22 mouse cellular contexts compared by ENCODE assay signal in the genomic region with DNA sequence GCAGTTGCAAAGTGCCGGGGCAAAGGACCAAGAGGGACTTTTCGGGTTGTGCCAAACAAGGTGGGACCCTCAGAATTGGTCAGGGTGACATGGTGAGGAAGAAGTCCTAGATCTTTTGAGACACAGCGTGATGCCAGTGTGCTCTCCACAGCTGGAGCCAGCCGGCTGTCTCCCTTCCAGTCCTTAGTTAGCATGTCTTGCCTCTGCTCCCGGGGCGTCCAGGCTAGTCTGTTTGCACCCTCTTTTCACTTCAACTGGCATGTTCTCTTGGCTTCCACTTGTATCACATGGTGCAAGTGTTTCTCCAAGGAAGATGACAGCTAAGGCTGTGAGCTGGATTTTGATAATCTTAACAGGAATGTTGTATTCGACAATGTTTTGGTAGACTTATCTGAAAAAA.
A peak's percentile ranks its signal among the peaks of the same experiment; 100 is the strongest.
DNase-seq lines count a peak whose midpoint lies in the region; ATAC-seq and TF ChIP-seq lines count a peak whose summit lies in the region.
"Had no signal": no experiment of that assay in that cellular context is flagged by ENCODE, and none has a peak within 500 bp of the region (broad histone marks: within the 10 kb centered on the region; RNA-seq: fewer than 3 reads in every experiment).

No protein-coding gene starts in this region.

- no peaks in the 10 kb centered on the region for H3K9me3 ChIP-seq in forebrain, postnatal 0 days (ENCODE audit: low read length)
- no peaks in the 10 kb centered on the region for H3K9me3 ChIP-seq in forebrain, embryonic 14.5 days (replicated peaks; ENCODE audit: control insufficient read depth, low read length)
- H3K9me3 ChIP-seq in heart, embryonic 11.5 days (replicated peaks; ENCODE audit: control insufficient read depth, low read length) = no peaks in the 10 kb centered on the region
- H3K9me3 ChIP-seq: embryonic facial prominence, embryonic 12.5 days; forebrain, embryonic 15.5 days; limb, embryonic 12.5 days; midbrain, embryonic 12.5 days had no signal

- no peaks in the 10 kb centered on the region for H3K27me3 ChIP-seq in forebrain, postnatal 0 days (ENCODE audit: insufficient read depth, low read length)
- no peaks in the 10 kb centered on the region for H3K27me3 ChIP-seq in forebrain, embryonic 14.5 days (replicated peaks; ENCODE audit: control insufficient read depth, insufficient read depth, low read length)
- H3K27me3 ChIP-seq in heart, embryonic 11.5 days (ENCODE audit: control insufficient read depth, insufficient read depth, low read length) = no peaks in the 10 kb centered on the region
- H3K27me3 ChIP-seq: embryonic facial prominence, embryonic 12.5 days; forebrain, embryonic 15.5 days; limb, embryonic 12.5 days; midbrain, embryonic 12.5 days; Patski had no signal

- no peak overlapping the region for H3K27ac ChIP-seq in forebrain, postnatal 0 days (ENCODE audit: low read depth, low read length)
- H3K27ac ChIP-seq in forebrain, embryonic 14.5 days (ENCODE audit: low read depth, low read length) = no peak overlapping the region
- H3K27ac ChIP-seq in heart, embryonic 11.5 days (ENCODE audit: low read depth, low read length) = no peak overlapping the region
- H3K27ac ChIP-seq in layer of hippocampus, adult 2 months = 0 out of 2 replicates have a peak overlapping the region, but pooled peaks have one; percentile 18
- H3K27ac ChIP-seq: embryonic facial prominence, embryonic 12.5 days; forebrain, embryonic 15.5 days; limb, embryonic 12.5 days; liver, embryonic 14.5 days; midbrain, embryonic 12.5 days; stomach, postnatal 0 days had no signal

- TF ChIP-seq CTCF in forebrain, postnatal 0 days (IDR thresholded peaks at IDR 0.05; ENCODE audit: low read depth) = no peak
- TF ChIP-seq CTCF in layer of hippocampus, adult 2 months (conservative IDR thresholded peaks at IDR 0.05) = no peak

- 57% methylated on average over 7 of the region's 7 CpGs for whole genome bisulfite sequencing in forebrain, postnatal 0 days
- 70% methylated on average over 7 of the region's 7 CpGs for WGBS in forebrain, embryonic 14.5 days
- 26% methylated on average over 7 of the region's 7 CpGs for WGBS in heart, embryonic 11.5 days (ENCODE audit: insufficient replicate concordance)

- no peaks in the 10 kb centered on the region for H3K36me3 ChIP-seq in forebrain, postnatal 0 days (ENCODE audit: insufficient read depth)
- no peaks in the 10 kb centered on the region for H3K36me3 ChIP-seq in forebrain, embryonic 14.5 days (ENCODE audit: control insufficient read depth, insufficient read depth, low read length)
- no peaks in the 10 kb centered on the region for H3K36me3 ChIP-seq in heart, embryonic 11.5 days (ENCODE audit: control insufficient read depth, insufficient read depth, low read length)
- H3K36me3 ChIP-seq: embryonic facial prominence, embryonic 12.5 days; forebrain, embryonic 15.5 days; limb, embryonic 12.5 days; midbrain, embryonic 12.5 days had no signal

- DNase-seq in forebrain, postnatal 0 days = no peak
- DNase-seq in forebrain, embryonic 14.5 days (ENCODE audit: low spot score) = no peak
- no peak for DNase-seq in heart, adult 18-20 months
- no peak for DNase-seq in layer of hippocampus, adult 2 months (ENCODE audit: low spot score in 2 of 2)
- DNase-seq in layer of hippocampus, adult 8-10 months (ENCODE audit: low spot score in 2 of 2) = no peak
- peak; percentile 59 for DNase-seq in lung, postnatal 25 days (ENCODE audit: low spot score)
- no peak for DNase-seq in thymus, postnatal 4 days
- DNase-seq: adrenal gland, adult 8-10 months; cerebellum, postnatal 10 days; gastrocnemius, postnatal 14 days; kidney, adult 8-10 months; right cerebral cortex, postnatal 4 days had no signal

- H3K4me1 ChIP-seq in forebrain, postnatal 0 days (ENCODE audit: insufficient read depth) = no peaks in the 10 kb centered on the region
- H3K4me1 ChIP-seq in forebrain, embryonic 14.5 days (ENCODE audit: control insufficient read depth, insufficient read depth, low read length) = no peaks in the 10 kb centered on the region
- H3K4me1 ChIP-seq in heart, embryonic 11.5 days (ENCODE audit: control insufficient read depth, insufficient read depth, low read length) = peaks cover 53% of the 10 kb centered on the region

- ATAC-seq in forebrain, postnatal 0 days = peak; percentile 34; the same call in 1 of the 2 replicates
- no peak for ATAC-seq in forebrain, embryonic 14.5 days
- ATAC-seq in heart, embryonic 11.5 days (replicated peaks; ENCODE audit: insufficient number of reproducible peaks, low FRiP score, low TSS enrichment) = no peak
- ATAC-seq: CD4-positive, CD25-positive, alpha-beta regulatory T cell, adult 4 months; forebrain, embryonic 15.5 days; Patski had no signal

- no peak overlapping the region for H3K4me3 ChIP-seq in forebrain, postnatal 0 days (ENCODE audit: low read depth, low read length)
- H3K4me3 ChIP-seq in forebrain, embryonic 14.5 days (ENCODE audit: low read depth, low read length) = no peak overlapping the region
- no peak overlapping the region for H3K4me3 ChIP-seq in heart, embryonic 11.5 days (ENCODE audit: low read depth, low read length)
- no peak overlapping the region for H3K4me3 ChIP-seq in layer of hippocampus, adult 2 months
- H3K4me3 ChIP-seq: embryonic facial prominence, embryonic 12.5 days; erythroblast, embryonic 14.5 days; forebrain, embryonic 15.5 days; limb, embryonic 12.5 days; midbrain, embryonic 12.5 days had no signal

- no peak overlapping the region for H3K4me2 ChIP-seq in forebrain, postnatal 0 days (ENCODE audit: low read depth)
- no peak overlapping the region for H3K4me2 ChIP-seq in forebrain, embryonic 14.5 days (ENCODE audit: low read length)
- H3K4me2 ChIP-seq in heart, embryonic 11.5 days = 0 out of 2 replicates have a peak overlapping the region, but pooled peaks have one; percentile 11
- H3K4me2 ChIP-seq: embryonic facial prominence, embryonic 12.5 days; forebrain, embryonic 15.5 days; limb, embryonic 12.5 days; midbrain, embryonic 12.5 days had no signal

- H3K9ac ChIP-seq in forebrain, postnatal 0 days = no peak overlapping the region
- H3K9ac ChIP-seq in forebrain, embryonic 14.5 days (ENCODE audit: low read length) = no peak overlapping the region
- H3K9ac ChIP-seq in heart, embryonic 11.5 days (ENCODE audit: low read depth, low read length) = no peak overlapping the region
- H3K9ac ChIP-seq: embryonic facial prominence, embryonic 12.5 days; forebrain, embryonic 15.5 days; limb, embryonic 12.5 days; liver, embryonic 14.5 days; midbrain, embryonic 12.5 days had no signal
